Mouse (Mus musculus): Measurements from ENCODE around the gene Nrm. TPM values are rescaled to one million over a fixed set of nuclear protein-coding genes. Genes with fewer than 3 reads are reported as not detected.
"Not testable (repeated sequence)": the region's sequence is repeated elsewhere in the genome, so short reads cannot be mapped to it uniquely, and the experiment has no call there.

The Nrm gene
- polyA plus RNA-seq, 1 experiment from 2014 or later, result 27.4 TPM

GRCm38 (mm10) chr17:35836991-35837422, 24.1 kb upstream of the Nrm start:
- ATAC-seq (ENCODE audit: low FRiP score, low TSS enrichment) (no peak; the same call in 1 of the 2 replicates), DNase-seq (ENCODE audit: low spot score) (peak; percentile 87)
- Histone ChIP-seq H3K4me3 (ENCODE audit: low read depth, low read length) (peak overlapping the region; percentile 71), H3K9me3 (ENCODE audit: control insufficient read depth, low read length) (no peaks in the 10 kb centered on the region), H3K4me1 (replicated peaks; ENCODE audit: control insufficient read depth, insufficient read depth) (peaks cover 5% of the 10 kb centered on the region; the same call in 1 of the 2 replicates), H3K9ac (ENCODE audit: low read length) (peak overlapping the region; percentile 74), H3K4me2 (replicated peaks; ENCODE audit: low read depth) (peak overlapping the region; percentile 81), H3K27me3 (ENCODE audit: control insufficient read depth, insufficient read depth, low read length) (no peaks in the 10 kb centered on the region), H3K27ac (replicated peaks) (peak overlapping the region; percentile 91), H3K36me3 (ENCODE audit: control insufficient read depth, insufficient read depth, low read length) (peaks cover 17% of the 10 kb centered on the region)
- WGBS, result 0% methylated on average over 25 of the region's 25 CpGs
- TF ChIP-seq EP300 (optimal IDR thresholded peaks at IDR 0.05) (no peak), CTCF (IDR thresholded peaks at IDR 0.05; ENCODE audit: low read depth) (no peak)

- Histone ChIP-seq H3K36me3 (ENCODE audit: control insufficient read depth, insufficient read depth, low read length) (peaks cover 17% of the 10 kb centered on the region), H3K9me3 (ENCODE audit: control insufficient read depth, low read length) (no peaks in the 10 kb centered on the region), H3K4me1 (replicated peaks; ENCODE audit: control insufficient read depth, insufficient read depth) (peaks cover 5% of the 10 kb centered on the region; the same call in 1 of the 2 replicates), H3K4me2 (replicated peaks; ENCODE audit: low read depth) (peak overlapping the region; percentile 81), H3K27ac (replicated peaks) (peak overlapping the region; percentile 91), H3K9ac (ENCODE audit: low read length) (peak overlapping the region; percentile 74), H3K27me3 (ENCODE audit: control insufficient read depth, insufficient read depth, low read length) (no peaks in the 10 kb centered on the region), H3K4me3 (ENCODE audit: low read depth, low read length) (peak overlapping the region; percentile 71)
- 0 out of 2 replicates have a peak, but pooled peaks have one; percentile 10 for TF ChIP-seq CTCF (IDR thresholded peaks at IDR 0.05; ENCODE audit: low read depth)
- no peak for TF ChIP-seq EP300 (optimal IDR thresholded peaks at IDR 0.05)
- WGBS, result under 1% methylated on average over 18 of the region's 18 CpGs
- DNase-seq (ENCODE audit: low spot score), result peak; percentile 62
- no peak for ATAC-seq (ENCODE audit: low FRiP score, low TSS enrichment)
Measured at GRCm38 (mm10) chr17:35837487-35837886, 23.6 kb upstream of the Nrm start.

DNA sequence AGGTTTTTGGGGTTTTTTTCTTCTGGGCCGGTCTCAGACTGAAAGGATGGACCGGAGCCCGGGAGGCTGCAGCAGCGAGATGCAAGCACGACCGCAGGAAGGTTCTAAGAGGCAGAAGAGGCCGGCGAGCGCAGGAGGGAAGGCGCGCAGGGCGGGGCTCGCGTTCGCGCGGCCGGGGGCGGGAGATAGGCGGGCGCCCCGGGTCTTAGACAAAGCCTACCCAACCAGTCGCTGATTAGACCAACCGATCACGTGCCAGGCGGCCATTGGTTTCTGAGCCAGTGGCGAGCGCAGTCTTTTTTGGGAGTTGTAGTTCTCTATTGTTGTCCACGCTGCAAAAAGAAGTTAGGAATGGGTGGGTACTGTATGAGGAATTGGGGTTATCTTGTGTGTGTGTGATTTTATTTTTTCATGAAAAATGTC, 23.0 kb upstream of the Nrm start, which contains the start of gene Tubb5:
Gene Tubb5 (minus strand): TSS at position 185 of the 423 bp plus-strand sequence.
- ATAC-seq (ENCODE audit: low FRiP score, low TSS enrichment), result peak; percentile 82
- Histone ChIP-seq H3K4me2 (replicated peaks; ENCODE audit: low read depth) (peak within 1 kb of the TSS; percentile 81), H3K9ac (ENCODE audit: low read length) (peak within 1 kb of the TSS; percentile 74), H3K9me3 (ENCODE audit: control insufficient read depth, low read length) (no peaks in the 10 kb centered on the region), H3K27ac (replicated peaks) (peak within 1 kb of the TSS; percentile 91), H3K4me3 (ENCODE audit: low read depth, low read length) (peak within 1 kb of the TSS; percentile 71), H3K36me3 (ENCODE audit: control insufficient read depth, insufficient read depth, low read length) (peaks cover 17% of the 10 kb centered on the region), H3K4me1 (replicated peaks; ENCODE audit: control insufficient read depth, insufficient read depth) (peaks cover 5% of the 10 kb centered on the region; the same call in 1 of the 2 replicates), H3K27me3 (ENCODE audit: control insufficient read depth, insufficient read depth, low read length) (no peaks in the 10 kb centered on the region)
- WGBS, result under 1% methylated on average over 29 of the region's 29 CpGs
- TF ChIP-seq EP300 (optimal IDR thresholded peaks at IDR 0.05) (no peak), CTCF (IDR thresholded peaks at IDR 0.05; ENCODE audit: low read depth) (0 out of 2 replicates have a peak, but pooled peaks have one; percentile 10)
- peak; percentile 97 for DNase-seq (ENCODE audit: low spot score)

GRCm38 (mm10) chr17:35838570-35838969, 22.5 kb upstream of the Nrm start:
- ATAC-seq (ENCODE audit: low FRiP score, low TSS enrichment) (no peak), DNase-seq (ENCODE audit: low spot score) (no peak)
- H3K9ac ChIP-seq (ENCODE audit: low read length), result no peak overlapping the region
- no peak for TF ChIP-seq CTCF (IDR thresholded peaks at IDR 0.05; ENCODE audit: low read depth)
- TF ChIP-seq EP300 (optimal IDR thresholded peaks at IDR 0.05), result no peak
- WGBS, result 1% methylated on average over 5 of the region's 5 CpGs
- no peaks in the 10 kb centered on the region for H3K27me3 ChIP-seq (ENCODE audit: control insufficient read depth, insufficient read depth, low read length)
- H3K9me3 ChIP-seq (ENCODE audit: control insufficient read depth, low read length), result no peaks in the 10 kb centered on the region
- peak overlapping the region; percentile 78 for H3K27ac ChIP-seq (replicated peaks)
- peaks cover 17% of the 10 kb centered on the region for H3K36me3 ChIP-seq (ENCODE audit: control insufficient read depth, insufficient read depth, low read length)
- H3K4me1 ChIP-seq (replicated peaks; ENCODE audit: control insufficient read depth, insufficient read depth), result peaks cover 5% of the 10 kb centered on the region; the same call in 1 of the 2 replicates
- H3K4me2 ChIP-seq (replicated peaks; ENCODE audit: low read depth), result peak overlapping the region; percentile 81
- H3K4me3 ChIP-seq (ENCODE audit: low read depth, low read length), result peak overlapping the region; percentile 71

DNA sequence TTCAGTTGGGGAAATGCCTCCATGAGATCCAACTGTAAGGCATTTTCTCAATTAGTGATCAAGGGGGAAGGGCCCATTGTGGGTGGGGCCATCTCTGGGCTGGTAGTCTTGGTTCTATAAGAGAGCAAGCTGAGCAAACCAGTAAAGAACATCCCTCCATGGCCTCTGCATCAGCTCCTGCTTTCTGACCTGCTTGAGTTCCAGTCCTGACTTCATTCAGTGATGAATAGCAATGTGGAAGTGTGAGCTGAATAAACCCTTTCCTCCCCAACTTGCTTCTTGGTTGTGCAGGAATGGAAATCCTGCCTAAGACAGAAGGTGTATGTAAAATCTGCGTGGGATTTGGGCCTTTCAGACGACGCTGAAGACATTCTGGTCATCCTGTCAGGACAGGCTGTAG, 22.1 kb upstream of the Nrm start:
- H3K36me3 ChIP-seq (ENCODE audit: control insufficient read depth, insufficient read depth, low read length), result peaks cover 14% of the 10 kb centered on the region
- H3K9me3 ChIP-seq (ENCODE audit: control insufficient read depth, low read length); H3K4me3 ChIP-seq (ENCODE audit: low read depth, low read length); H3K4me1 ChIP-seq (replicated peaks; ENCODE audit: control insufficient read depth, insufficient read depth); H3K9ac ChIP-seq (ENCODE audit: low read length); H3K27me3 ChIP-seq (ENCODE audit: control insufficient read depth, insufficient read depth, low read length); ATAC-seq (ENCODE audit: low FRiP score, low TSS enrichment); DNase-seq (ENCODE audit: low spot score): not testable (repeated sequence)
- peak overlapping the region; percentile 81 for H3K4me2 ChIP-seq (replicated peaks; ENCODE audit: low read depth)
- WGBS, result 46% methylated on average over 3 of the region's 3 CpGs
- H3K27ac ChIP-seq (replicated peaks), result peak overlapping the region; percentile 78

DNA sequence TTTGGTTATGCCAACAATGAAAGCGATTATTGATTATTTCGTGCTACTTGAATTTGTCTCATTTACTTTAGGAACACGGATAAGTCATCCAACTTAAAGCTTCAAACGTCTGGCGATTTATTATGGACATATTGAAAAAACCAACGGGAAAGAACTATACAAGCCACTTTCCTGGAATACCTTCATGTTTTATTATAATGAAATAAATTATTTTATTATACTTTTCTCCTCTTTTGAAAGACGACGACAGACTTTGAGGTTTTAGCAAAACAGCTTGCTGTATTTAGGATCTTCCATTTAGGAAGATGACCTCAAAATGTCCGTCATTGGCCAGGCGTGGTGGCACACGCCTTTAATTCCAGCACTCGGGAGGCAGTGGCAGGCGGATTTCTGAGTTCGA, 20.6 kb upstream of the Nrm start:
- H3K9me3 ChIP-seq (ENCODE audit: control insufficient read depth, low read length), result no peaks in the 10 kb centered on the region
- WGBS, result 52% methylated on average over 14 of the region's 14 CpGs
- DNase-seq (ENCODE audit: low spot score), result no peak
- H3K4me1 ChIP-seq (replicated peaks; ENCODE audit: control insufficient read depth, insufficient read depth), result peaks cover under 1% of the 10 kb centered on the region; the same call in 1 of the 2 replicates
- H3K36me3 ChIP-seq (ENCODE audit: control insufficient read depth, insufficient read depth, low read length), result peaks cover 4% of the 10 kb centered on the region; the same call in 1 of the 2 replicates
- H3K4me3 ChIP-seq (ENCODE audit: low read depth, low read length), result peak overlapping the region; percentile 30
- no peak for ATAC-seq (ENCODE audit: low FRiP score, low TSS enrichment)
- 0 out of 2 replicates have a peak overlapping the region, but pooled peaks have one; percentile 28 for H3K9ac ChIP-seq (ENCODE audit: low read length)
- H3K4me2 ChIP-seq (replicated peaks; ENCODE audit: low read depth), result peak overlapping the region; percentile 42
- H3K27me3 ChIP-seq (ENCODE audit: control insufficient read depth, insufficient read depth, low read length), result no peaks in the 10 kb centered on the region
- H3K27ac ChIP-seq (replicated peaks), result no peak overlapping the region
- TF ChIP-seq CTCF (IDR thresholded peaks at IDR 0.05; ENCODE audit: low read depth) (no peak), EP300 (optimal IDR thresholded peaks at IDR 0.05) (no peak)
